Mouse (Mus musculus) liver, postnatal 0 days (tissue): Measurements from ENCODE around the gene Pcp4l1.

Experiments used
- CTCF ChIP-seq: sonication (generic); IDR thresholded peaks from 2 replicates; pipeline ENCODE4 v1.5.1; 2016; ENCODE audit warnings: antibody characterized with exemption, low read depth
- EP300 ChIP-seq: IDR thresholded peaks from 2 replicates; pipeline ENCODE4 v1.6.1; 2016; ENCODE audit warnings: antibody characterized with exemption, low read depth, mild to moderate bottlenecking

GRCm38 (mm10) chr1:171232800-171233730 lies 37.0 kb upstream of the Pcp4l1 start:
- TF ChIP-seq CTCF: no peak
- no peak for TF ChIP-seq EP300
